Mouse (Mus musculus): ENCODE measurements around the gene Vmn1r189.
"Not testable (repeated sequence)": the region's sequence is repeated elsewhere in the genome, so short reads cannot be mapped to it uniquely, and the experiment has no call there.

The Vmn1r189 gene

DNA sequence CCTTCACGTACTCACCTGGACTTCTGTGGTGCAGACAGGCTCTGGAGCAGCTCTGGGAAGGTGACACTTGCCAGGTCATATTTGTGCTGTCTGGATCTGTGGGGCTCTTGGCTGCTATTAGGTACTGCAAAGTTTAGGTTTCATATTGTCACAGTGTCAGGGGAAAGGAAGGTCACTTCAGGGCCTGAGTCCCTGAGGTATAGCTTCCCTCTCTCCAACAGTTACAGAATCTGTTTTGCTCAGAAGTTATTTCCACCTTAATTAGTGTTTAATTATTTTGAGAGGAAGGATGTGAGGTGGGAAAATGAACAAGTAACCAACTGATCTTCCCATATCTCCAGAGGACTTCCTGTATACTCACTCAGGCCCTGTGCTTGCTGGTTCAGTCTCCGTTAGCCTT lies at the start of gene Vmn1r189:
Vmn1r189 (minus strand) TSS at position 101 of the 400 bp plus-strand sequence.
- DNase-seq = not testable (repeated sequence)

GRCm38 (mm10) chr13:22136495-22137293 lies 31.1 kb upstream of the Vmn1r189 start:
- DNase-seq = not testable (repeated sequence)

GRCm38 (mm10) chr13:22084140-22084539 lies 21.5 kb downstream of the Vmn1r189 start, which contains the start of gene Vmn1r188:
Gene Vmn1r188 (plus strand): TSS chr13:22084440.
- DNase-seq = not testable (repeated sequence)

- DNase-seq = no peak
Observed at GRCm38 (mm10) chr13:22063468-22063867, 42.2 kb downstream of the Vmn1r189 start.

DNA sequence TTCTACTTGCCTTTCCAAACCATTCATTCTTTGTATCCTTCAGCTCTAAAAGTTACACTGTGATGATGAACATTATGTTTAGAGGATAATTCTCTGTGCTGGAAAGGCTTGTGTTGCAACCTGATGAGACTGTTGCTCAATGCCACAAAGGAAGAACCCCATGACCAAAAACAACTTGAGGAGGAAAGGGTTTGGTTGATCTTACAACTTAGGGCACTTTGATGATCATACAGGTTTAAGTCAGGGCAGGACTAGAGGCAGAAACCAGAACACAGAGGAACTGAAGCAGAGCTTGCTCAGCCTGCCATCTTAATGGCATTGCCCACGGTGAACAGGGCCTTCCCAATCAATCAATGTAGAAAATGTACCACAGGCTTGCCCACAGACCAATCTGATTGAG lies 44.2 kb downstream of the Vmn1r189 start:
- no peak for DNase-seq

DNA sequence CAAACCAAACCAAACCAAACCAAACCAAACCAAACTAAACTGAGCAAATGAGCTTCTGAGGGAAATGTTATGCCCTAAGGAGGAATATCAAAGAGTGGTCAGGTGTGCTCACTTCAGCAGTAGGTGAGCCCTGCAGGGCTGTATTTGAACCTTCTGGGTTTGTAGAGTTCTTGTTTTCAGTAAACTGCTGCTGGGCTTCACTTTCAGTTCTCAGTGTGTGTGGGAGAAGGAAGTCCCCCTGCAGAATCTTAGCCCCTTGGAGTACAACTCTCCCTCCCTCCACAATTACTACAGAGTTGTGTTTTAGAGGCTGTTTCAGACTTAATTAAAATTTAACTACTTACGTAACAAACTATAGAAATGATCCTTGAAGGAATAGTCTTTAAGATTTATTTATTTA lies 51.9 kb downstream of the Vmn1r189 start:
- DNase-seq = no peak

DNA sequence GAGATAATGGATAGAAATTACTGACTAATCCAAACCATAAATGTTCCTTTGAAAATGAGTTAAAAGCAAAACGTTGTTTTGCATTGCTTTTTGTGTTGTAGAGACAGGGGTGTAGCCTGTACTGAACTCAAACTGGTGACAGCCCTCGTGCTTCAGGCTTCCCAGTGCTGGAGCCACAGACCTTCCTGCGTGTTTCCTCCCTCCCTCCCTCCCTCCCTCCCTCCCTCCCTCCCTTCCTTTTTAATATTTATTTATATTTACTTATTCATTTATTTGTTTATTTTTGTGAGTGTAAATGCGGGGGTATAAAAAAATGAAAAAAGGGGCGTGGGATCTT lies 54.1 kb downstream of the Vmn1r189 start:
- no peak for DNase-seq

DNA sequence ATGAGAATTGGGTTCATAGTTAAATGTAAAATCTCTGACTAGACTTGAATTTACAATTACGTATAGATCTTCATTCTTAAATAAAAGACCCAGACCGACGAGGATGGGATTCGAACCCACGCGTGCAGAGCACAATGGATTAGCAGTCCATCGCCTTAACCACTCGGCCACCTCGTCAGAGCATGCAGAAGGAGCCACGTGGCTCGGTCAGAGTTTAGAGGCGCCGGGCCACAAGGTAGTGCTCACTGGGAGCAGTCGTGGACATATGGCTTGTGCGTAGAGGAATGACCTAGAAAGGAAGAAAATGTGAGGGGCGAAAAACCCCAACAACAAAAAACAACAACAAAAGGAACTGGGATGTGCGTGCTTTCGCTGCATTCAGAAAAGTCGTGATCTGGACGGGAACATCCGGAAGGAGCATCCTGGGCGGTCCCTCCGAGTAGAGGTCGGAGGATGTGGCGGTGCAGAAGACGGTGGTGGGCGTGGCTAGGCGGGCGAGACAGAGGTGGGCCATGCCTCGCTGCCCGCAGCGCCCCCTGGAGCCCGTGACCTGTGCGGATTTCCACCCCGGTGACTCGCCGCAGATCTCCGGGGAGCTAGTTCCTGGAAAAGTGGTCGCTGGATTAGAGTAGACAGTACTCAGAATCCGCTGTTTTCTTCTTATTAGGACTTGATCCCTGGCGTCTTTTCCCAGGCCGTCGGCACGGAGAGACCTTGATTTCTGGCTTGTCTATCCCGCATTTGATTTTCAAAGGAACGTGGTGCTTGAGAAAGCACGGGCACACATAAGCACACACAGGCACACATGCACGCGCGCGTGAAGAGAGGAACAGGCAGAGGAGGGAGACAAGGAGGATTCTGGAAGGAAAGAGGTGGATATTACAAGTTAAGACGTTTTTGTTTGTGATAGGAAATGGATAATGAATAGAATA lies 54.8 kb downstream of the Vmn1r189 start:
- DNase-seq = peak; percentile 87

Measured in right cerebral cortex, postnatal 25 days (tissue).